Mouse (Mus musculus): ENCODE results near the gene Vps54. TPM values are rescaled to one million over a fixed set of nuclear protein-coding genes. Genes with fewer than 3 reads are reported as not detected.

Gene Vps54
- total and polyA plus RNA-seq, 3 experiments: 20.4 to 37.5 (median 22.9) TPM

DNA sequence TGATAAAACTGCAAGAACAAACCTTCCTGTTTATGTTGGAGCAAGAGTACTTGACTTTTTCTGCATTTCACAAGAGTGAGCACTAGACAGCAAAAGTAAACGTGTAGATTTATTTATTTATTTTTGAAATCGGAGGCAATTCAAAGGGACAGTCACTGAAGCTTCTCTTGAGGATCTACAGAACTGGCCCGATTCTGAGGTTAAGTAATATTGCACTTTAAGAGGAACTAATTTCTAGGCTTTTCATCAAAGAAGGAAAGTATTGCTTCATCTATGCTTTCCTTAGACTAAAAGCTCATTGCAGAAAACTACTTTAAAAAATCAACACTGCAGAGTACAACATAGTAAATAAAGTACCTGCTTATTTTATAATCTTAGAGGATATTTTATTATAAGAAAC lies 82.5 kb downstream of the Vps54 start:
- no peaks in the 10 kb centered on the region for H3K4me1 ChIP-seq (ENCODE audit: control insufficient read depth in 1 of 2, insufficient read depth in 2 of 2)
- no peaks in the 10 kb centered on the region for H3K79me2 ChIP-seq (replicated peaks; ENCODE audit: control insufficient read depth, extremely low read depth, insufficient read depth, poor library complexity, severe bottlenecking)
- dilution Hi-C loops (cut with MboI; ENCODE audit: extremely low pct_ligation_motif_present, extremely low pct_unique_long_range_greater_than_20kb, low sequenced_read_pairs): no loop called here
- H3K4me3 ChIP-seq (replicated peaks in 1 of 3; ENCODE audit: low read depth in 2 of 3, low read length in 2 of 3, poor library complexity in 1 of 3): no peak overlapping the region
- DNase-seq (ENCODE audit: extremely low read depth): no peak
- no peaks in the 10 kb centered on the region for H3K27me3 ChIP-seq (replicated peaks)
- no peak overlapping the region for H3K9ac ChIP-seq (ENCODE audit: insufficient read depth, low read depth)
- H3K27ac ChIP-seq (ENCODE audit: insufficient read depth, low read depth): no peak overlapping the region
- no peak for TF ChIP-seq NRF1 (IDR thresholded peaks at IDR 0.05; ENCODE audit: low read depth, low read length)
- TF ChIP-seq MXI1 (IDR thresholded peaks at IDR 0.05; ENCODE audit: low read depth, low read length): no peak
- peaks cover 33 to 68% of the 10 kb centered on the region in 2 experiments for H3K36me3 ChIP-seq (replicated peaks in 1 of 2; ENCODE audit: control insufficient read depth in 1 of 2, insufficient read depth in 1 of 2, low read length in 1 of 2)
- H3K9me3 ChIP-seq (replicated peaks; ENCODE audit: low read length): no peaks in the 10 kb centered on the region
- H3K4me2 ChIP-seq (ENCODE audit: insufficient read depth, low read depth, poor library complexity, severe bottlenecking): no peak overlapping the region
- in situ Hi-C loops (cut with MboI; ENCODE audit: low pct_ligation_motif_present, low pct_unique_long_range_greater_than_20kb, low sequenced_read_pairs): loop anchor here (25.0 kb wide), 1 partner anchor 141 kb away; no protein-coding TSS in a partner anchor

GRCm38 (mm10) chr11:21322349-21322748 lies 83.3 kb downstream of the Vps54 start:
- Histone ChIP-seq H3K9me3 (replicated peaks; ENCODE audit: low read length) (no peaks in the 10 kb centered on the region), H3K27me3 (replicated peaks) (no peaks in the 10 kb centered on the region), H3K36me3 (replicated peaks in 1 of 2; ENCODE audit: control insufficient read depth in 1 of 2, insufficient read depth in 1 of 2, low read length in 1 of 2) (peaks cover 33 to 71% of the 10 kb centered on the region in 2 experiments), H3K4me3 (replicated peaks in 1 of 3; ENCODE audit: low read depth in 2 of 3, low read length in 2 of 3, poor library complexity in 1 of 3) (no peak overlapping the region), H3K9ac (ENCODE audit: insufficient read depth, low read depth) (no peak overlapping the region), H3K4me2 (ENCODE audit: insufficient read depth, low read depth, poor library complexity, severe bottlenecking) (no peak overlapping the region), H3K27ac (ENCODE audit: insufficient read depth, low read depth) (no peak overlapping the region), H3K4me1 (ENCODE audit: control insufficient read depth in 1 of 2, insufficient read depth in 2 of 2) (no peaks in the 10 kb centered on the region), H3K79me2 (replicated peaks; ENCODE audit: control insufficient read depth, extremely low read depth, insufficient read depth, poor library complexity, severe bottlenecking) (no peaks in the 10 kb centered on the region)
- TF ChIP-seq CTCF (conservative IDR thresholded peaks at IDR 0.05 in 1 of 2, IDR thresholded peaks at IDR 0.05 in 1 of 2; ENCODE audit: low read depth in 2 of 2, low read length in 2 of 2) (peak in 1 of 2 experiments; percentile 47; a peak in 2 of 4 replicates), RAD21 (IDR thresholded peaks at IDR 0.05; ENCODE audit: low read depth, low read length) (peak; percentile 26), POLR2A (IDR thresholded peaks at IDR 0.05; ENCODE audit: low read depth, low read length) (0 out of 2 replicates have a peak, but pooled peaks have one; percentile 15), BHLHE40 (IDR thresholded peaks at IDR 0.05; ENCODE audit: low read depth, low read length) (no peak), SMC3 (IDR thresholded peaks at IDR 0.05; ENCODE audit: low read depth, low read length) (peak; percentile 41), USF2 (conservative IDR thresholded peaks at IDR 0.05; ENCODE audit: low read depth, low read length) (no peak)
- peak; percentile 7 for DNase-seq (ENCODE audit: extremely low read depth)
- dilution Hi-C loops (cut with MboI; ENCODE audit: extremely low pct_ligation_motif_present, extremely low pct_unique_long_range_greater_than_20kb, low sequenced_read_pairs) (no loop called here), in situ Hi-C loops (cut with MboI; ENCODE audit: low pct_ligation_motif_present, low pct_unique_long_range_greater_than_20kb, low sequenced_read_pairs) (loop anchor here (25.0 kb wide), 1 partner anchor 140 kb away; no protein-coding TSS in a partner anchor)

GRCm38 (mm10) chr11:21325781-21326180 lies 86.7 kb downstream of the Vps54 start:
- no peak for DNase-seq (ENCODE audit: extremely low read depth)
- H3K27ac ChIP-seq (ENCODE audit: insufficient read depth, low read depth): no peak overlapping the region
- H3K36me3 ChIP-seq (replicated peaks in 1 of 2; ENCODE audit: control insufficient read depth in 1 of 2, insufficient read depth in 1 of 2, low read length in 1 of 2): peaks cover 36 to 73% of the 10 kb centered on the region in 2 experiments
- dilution Hi-C loops (cut with MboI; ENCODE audit: extremely low pct_ligation_motif_present, extremely low pct_unique_long_range_greater_than_20kb, low sequenced_read_pairs): no loop called here
- no peak overlapping the region for H3K4me2 ChIP-seq (ENCODE audit: insufficient read depth, low read depth, poor library complexity, severe bottlenecking)
- H3K79me2 ChIP-seq (replicated peaks; ENCODE audit: control insufficient read depth, extremely low read depth, insufficient read depth, poor library complexity, severe bottlenecking): no peaks in the 10 kb centered on the region
- no peaks in the 10 kb centered on the region for H3K27me3 ChIP-seq (replicated peaks)
- H3K4me1 ChIP-seq (ENCODE audit: control insufficient read depth in 1 of 2, insufficient read depth in 2 of 2): no peaks in the 10 kb centered on the region
- no peaks in the 10 kb centered on the region for H3K9me3 ChIP-seq (replicated peaks; ENCODE audit: low read length)
- no peak overlapping the region for H3K9ac ChIP-seq (ENCODE audit: insufficient read depth, low read depth)
- TF ChIP-seq MYC (IDR thresholded peaks at IDR 0.05; ENCODE audit: low read depth, low read length): no peak
- TF ChIP-seq CHD2 (IDR thresholded peaks at IDR 0.05; ENCODE audit: low read length): no peak
- TF ChIP-seq TBP (conservative IDR thresholded peaks at IDR 0.05; ENCODE audit: low read depth, low read length): no peak
- no peak for TF ChIP-seq USF2 (conservative IDR thresholded peaks at IDR 0.05; ENCODE audit: low read depth, low read length)
- TF ChIP-seq GABPA (IDR thresholded peaks at IDR 0.05; ENCODE audit: insufficient replicate concordance, low read depth, low read length): no peak
- no peak for TF ChIP-seq MAZ (IDR thresholded peaks at IDR 0.05; ENCODE audit: low read depth, low read length)
- TF ChIP-seq ZKSCAN1 (IDR thresholded peaks at IDR 0.05; ENCODE audit: borderline replicate concordance, low read depth, low read length): no peak
- TF ChIP-seq RAD21 (IDR thresholded peaks at IDR 0.05; ENCODE audit: low read depth, low read length): no peak
- TF ChIP-seq MAFK (IDR thresholded peaks at IDR 0.05; ENCODE audit: insufficient replicate concordance, low read length): no peak
- TF ChIP-seq E2F4 (IDR thresholded peaks at IDR 0.05; ENCODE audit: insufficient replicate concordance, low read depth, low read length): no peak
- in situ Hi-C loops (cut with MboI; ENCODE audit: low pct_ligation_motif_present, low pct_unique_long_range_greater_than_20kb, low sequenced_read_pairs): no loop called here
- H3K4me3 ChIP-seq (replicated peaks in 1 of 3; ENCODE audit: low read depth in 2 of 3, low read length in 2 of 3, poor library complexity in 1 of 3): no peak overlapping the region
